Mouse (Mus musculus) CH12.LX (cell line): Measurements from ENCODE around the gene Prss27. TPM values are rescaled to one million over a fixed set of nuclear protein-coding genes. Genes with fewer than 3 reads are reported as not detected.

ENCODE experiments used
- DNase-seq: peaks from one replicate; pipeline ENCODE4 v3.0.0-alpha.2; 2013; ENCODE audit errors: extremely low read depth
- H3K27ac ChIP-seq: 2 replicates; pipeline ENCODE4 v1.5.1; 2012; ENCODE audit warnings: low read depth, mild to moderate bottlenecking, control low read depth, moderate library complexity; ENCODE audit not compliant: insufficient read depth
- H3K27me3 ChIP-seq: replicated peaks from 2 replicates; pipeline ENCODE3; 2012; ENCODE audit warnings: inconsistent platforms
- H3K36me3 ChIP-seq, 2 experiments: replicated peaks in 1 of 2; 2 replicates each; pipeline versions ENCODE3 to v1.6.1; 2012; ENCODE audit warnings: inconsistent platforms in 1 of 2, low read length in 1 of 2, mild to moderate bottlenecking in 1 of 2, mixed read lengths in 1 of 2, moderate library complexity in 1 of 2; ENCODE audit not compliant: control insufficient read depth in 1 of 2, insufficient read depth in 1 of 2
- H3K4me1 ChIP-seq, 2 experiments: 2 replicates each; pipeline ENCODE4 v1.6.1; 2012; ENCODE audit warnings: inconsistent platforms in 1 of 2, moderate library complexity in 1 of 2; ENCODE audit not compliant: insufficient read depth in 2 of 2, control insufficient read depth in 1 of 2
- H3K4me2 ChIP-seq: 2 replicates; pipeline ENCODE4 v1.6.1; 2012; ENCODE audit warnings: low read depth, mild to moderate bottlenecking, control low read depth; ENCODE audit not compliant: poor library complexity, insufficient read depth, severe bottlenecking
- H3K4me3 ChIP-seq, 3 experiments: fragments of 150-350 bp in 1 of 3; sonication (generic) in 1 of 3; replicated peaks in 1 of 3; 2 replicates each; pipeline versions ENCODE3 to v1.5.1; 2011 to 2012; ENCODE audit warnings: low read depth in 2 of 3, low read length in 2 of 3, mild to moderate bottlenecking in 2 of 3, moderate library complexity in 2 of 3, control low read depth in 1 of 3, improper control_type of control experiment in 1 of 3, inconsistent platforms in 1 of 3, mixed read lengths in 1 of 3; ENCODE audit not compliant: poor library complexity in 1 of 3
- H3K79me2 ChIP-seq: replicated peaks from 2 replicates; pipeline ENCODE4 v1.6.1; 2012; ENCODE audit warnings: mild to moderate bottlenecking, moderate library complexity; ENCODE audit not compliant: control insufficient read depth, poor library complexity, insufficient read depth, severe bottlenecking; ENCODE audit errors: extremely low read depth
- H3K9ac ChIP-seq: 2 replicates; pipeline ENCODE4 v1.6.1; 2012; ENCODE audit warnings: low read depth, mild to moderate bottlenecking, control low read depth, moderate library complexity; ENCODE audit not compliant: insufficient read depth
- H3K9me3 ChIP-seq: replicated peaks from 2 replicates; pipeline ENCODE3; 2012; ENCODE audit warnings: low read length, inconsistent platforms, mixed read lengths
- BHLHE40 ChIP-seq: IDR thresholded peaks from 2 replicates; pipeline ENCODE4 v1.6.1; 2011; ENCODE audit warnings: mild to moderate bottlenecking, low read depth, low read length, improper control_type of control experiment
- CHD1 ChIP-seq: IDR thresholded peaks from 2 replicates; pipeline ENCODE4 v1.6.1; 2012; ENCODE audit warnings: low read depth, low read length, improper control_type of control experiment, inconsistent platforms
- CTCF ChIP-seq, 2 experiments: IDR thresholded peaks in 1 of 2; conservative IDR thresholded peaks in 1 of 2; 2 replicates each; pipeline ENCODE4 v1.5.1; 2011 to 2012; ENCODE audit warnings: low read depth in 2 of 2, low read length in 2 of 2, improper control_type of control experiment in 1 of 2, inconsistent platforms in 1 of 2, mild to moderate bottlenecking in 1 of 2, moderate library complexity in 1 of 2
- ELF1 ChIP-seq: IDR thresholded peaks from 2 replicates; pipeline ENCODE4 v1.6.1; 2014; ENCODE audit warnings: low read depth, mild to moderate bottlenecking, inconsistent platforms, low read length, improper control_type of control experiment
- EP300 ChIP-seq: IDR thresholded peaks from 2 replicates; pipeline ENCODE4 v1.6.1; 2011; ENCODE audit warnings: low read length, improper control_type of control experiment
- ETS1 ChIP-seq: conservative IDR thresholded peaks from 2 replicates; pipeline ENCODE4 v1.6.1; 2012; ENCODE audit warnings: low read depth, mild to moderate bottlenecking, inconsistent platforms, low read length, improper control_type of control experiment, moderate library complexity
- GABPA ChIP-seq: IDR thresholded peaks from 2 replicates; pipeline ENCODE4 v1.6.1; 2012; ENCODE audit warnings: low read depth, low read length, improper control_type of control experiment, inconsistent platforms; ENCODE audit not compliant: insufficient replicate concordance
- HCFC1 ChIP-seq: IDR thresholded peaks from 2 replicates; pipeline ENCODE4 v1.6.1; 2012; ENCODE audit warnings: low read depth, mild to moderate bottlenecking, inconsistent platforms, low read length, improper control_type of control experiment
- IRF4 ChIP-seq: IDR thresholded peaks from 2 replicates; pipeline ENCODE4 v1.6.1; 2014; ENCODE audit warnings: low read depth, mild to moderate bottlenecking, inconsistent platforms, low read length, improper control_type of control experiment
- JUND ChIP-seq: conservative IDR thresholded peaks from 2 replicates; pipeline ENCODE4 v1.6.1; 2011; ENCODE audit warnings: low read depth, low read length, improper control_type of control experiment
- KAT2A ChIP-seq: IDR thresholded peaks from 2 replicates; pipeline ENCODE4 v1.6.1; 2012; ENCODE audit warnings: low read length, improper control_type of control experiment, inconsistent platforms; ENCODE audit not compliant: insufficient replicate concordance
- MAFK ChIP-seq: IDR thresholded peaks from 2 replicates; pipeline ENCODE4 v1.6.1; 2011; ENCODE audit warnings: low read length, improper control_type of control experiment; ENCODE audit not compliant: insufficient replicate concordance
- MAX ChIP-seq: IDR thresholded peaks from 2 replicates; pipeline ENCODE4 v1.6.1; 2011; ENCODE audit warnings: low read length, improper control_type of control experiment
- MAZ ChIP-seq: IDR thresholded peaks from 2 replicates; pipeline ENCODE4 v1.6.1; 2012; ENCODE audit warnings: low read depth, mild to moderate bottlenecking, inconsistent platforms, low read length, improper control_type of control experiment, moderate library complexity
- MEF2A ChIP-seq: IDR thresholded peaks from 2 replicates; pipeline ENCODE4 v1.6.1; 2014; ENCODE audit warnings: low read depth, mild to moderate bottlenecking, inconsistent platforms, low read length, improper control_type of control experiment, borderline replicate concordance
- MYC ChIP-seq: IDR thresholded peaks from 2 replicates; pipeline ENCODE4 v1.6.1; 2011; ENCODE audit warnings: low read depth, mild to moderate bottlenecking, improper control_type of control experiment, low read length
- NELFE ChIP-seq: IDR thresholded peaks from 2 replicates; pipeline ENCODE4 v1.6.1; 2011; ENCODE audit warnings: low read depth, low read length, improper control_type of control experiment
- NRF1 ChIP-seq: IDR thresholded peaks from 2 replicates; pipeline ENCODE4 v1.6.1; 2014; ENCODE audit warnings: low read depth, mild to moderate bottlenecking, inconsistent platforms, low read length, improper control_type of control experiment, moderate library complexity
- PAX5 ChIP-seq: IDR thresholded peaks from 2 replicates; pipeline ENCODE4 v1.6.1; 2012; ENCODE audit warnings: low read length, inconsistent platforms, mixed read lengths
- POLR2A ChIP-seq: IDR thresholded peaks from 2 replicates; pipeline ENCODE4 v1.6.1; 2011; ENCODE audit warnings: low read depth, mild to moderate bottlenecking, improper control_type of control experiment, low read length
- POLR2AphosphoS2 ChIP-seq: IDR thresholded peaks from 2 replicates; pipeline ENCODE4 v1.6.1; 2011; ENCODE audit warnings: low read depth, low read length, improper control_type of control experiment
- RAD21 ChIP-seq: IDR thresholded peaks from 2 replicates; pipeline ENCODE4 v1.6.1; 2011; ENCODE audit warnings: low read depth, mild to moderate bottlenecking, low read length, improper control_type of control experiment, moderate library complexity
- RCOR1 ChIP-seq: conservative IDR thresholded peaks from 2 replicates; pipeline ENCODE4 v1.6.1; 2012; ENCODE audit warnings: low read depth, mild to moderate bottlenecking, inconsistent platforms, low read length, improper control_type of control experiment
- SIN3A ChIP-seq: IDR thresholded peaks from 2 replicates; pipeline ENCODE4 v1.6.1; 2012; ENCODE audit warnings: low read length, improper control_type of control experiment, inconsistent platforms
- SMC3 ChIP-seq: IDR thresholded peaks from 2 replicates; pipeline ENCODE4 v1.6.1; 2011; ENCODE audit warnings: low read depth, low read length, improper control_type of control experiment
- TCF12 ChIP-seq: IDR thresholded peaks from 2 replicates; pipeline ENCODE4 v1.6.1; 2014; ENCODE audit warnings: low read depth, mild to moderate bottlenecking, inconsistent platforms, low read length, improper control_type of control experiment
- UBTF ChIP-seq: IDR thresholded peaks from 2 replicates; pipeline ENCODE4 v1.6.1; 2012; ENCODE audit warnings: low read depth, mild to moderate bottlenecking, inconsistent platforms, low read length, improper control_type of control experiment, moderate library complexity
- USF1 ChIP-seq: IDR thresholded peaks from 2 replicates; pipeline ENCODE4 v1.6.1; 2014; ENCODE audit warnings: low read depth, mild to moderate bottlenecking, inconsistent platforms, low read length, improper control_type of control experiment
- USF2 ChIP-seq: conservative IDR thresholded peaks from 2 replicates; pipeline ENCODE4 v1.6.1; 2011; ENCODE audit warnings: low read depth, low read length, improper control_type of control experiment
- ZC3H11A ChIP-seq: IDR thresholded peaks from 2 replicates; pipeline ENCODE4 v1.6.1; 2012; ENCODE audit warnings: low read depth, mild to moderate bottlenecking, inconsistent platforms, low read length, improper control_type of control experiment
- ZKSCAN1 ChIP-seq: IDR thresholded peaks from 2 replicates; pipeline ENCODE4 v1.6.1; 2012; ENCODE audit warnings: low read depth, inconsistent platforms, low read length, improper control_type of control experiment, borderline replicate concordance
- ZMIZ1 ChIP-seq: IDR thresholded peaks from 2 replicates; pipeline ENCODE4 v1.6.1; 2012; ENCODE audit warnings: low read depth, mild to moderate bottlenecking, inconsistent platforms, low read length, improper control_type of control experiment
- ZNF384 ChIP-seq: IDR thresholded peaks from 2 replicates; pipeline ENCODE4 v1.6.1; 2012; ENCODE audit warnings: low read depth, low read length, improper control_type of control experiment, inconsistent platforms
- dilution Hi-C: fragments of 300-500 bp; cut with MboI; formaldehyde crosslinking; loops from 2 replicates; pipeline ENCODE4 v1.14.3; 2020; ENCODE audit warnings: low sequenced_read_pairs; ENCODE audit not compliant: extremely low pct_unique_long_range_greater_than_20kb, extremely low pct_ligation_motif_present
- in situ Hi-C: fragments of 300-500 bp; cut with MboI; formaldehyde crosslinking; loops from 3 replicates; pipeline ENCODE4 v1.14.3; 2019; ENCODE audit warnings: low sequenced_read_pairs, low pct_ligation_motif_present, low pct_unique_long_range_greater_than_20kb, mixed read lengths
- polyA plus RNA-seq: library from polyadenylated mRNA; unstranded; fragments of >175 nt; gene quantifications from 2 replicates; pipeline ENCODE4 v1.2.1, GENCODE M21; 2012; ENCODE audit warnings: low read depth; ENCODE audit not compliant: insufficient read length
- total RNA-seq, 2 experiments: library from RNA; depleted of rRNA; stranded (reverse); fragments of 300-350 nt in 1 of 2; fragments of >200 nt in 1 of 2; gene quantifications; 2 replicates each; pipeline ENCODE4 v1.2.3; 2012 to 2014

Prss27 gene
- total and polyA plus RNA-seq, 3 experiments = not detected

DNA sequence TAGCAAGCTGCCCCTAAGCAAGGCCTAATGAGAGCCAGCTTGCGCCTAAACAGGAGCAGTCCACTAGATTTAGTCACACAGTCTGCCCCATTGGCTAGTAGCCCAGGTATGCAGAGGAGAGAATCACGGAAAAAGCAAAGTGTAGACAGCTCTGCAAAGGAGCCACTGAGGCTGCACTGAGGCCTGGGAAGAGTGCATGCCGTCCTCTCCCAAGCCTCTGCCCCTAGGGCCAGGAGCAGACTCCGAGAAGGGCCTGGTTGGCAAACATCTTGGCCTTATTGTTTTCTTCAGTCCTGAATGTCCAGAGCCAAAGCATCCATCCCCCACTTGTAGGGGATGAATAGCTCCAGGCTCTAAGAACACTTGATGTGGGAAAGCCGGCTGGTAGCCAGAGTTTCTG, 30.3 kb downstream of the Prss27 start:
- Histone ChIP-seq H3K27ac (no peak overlapping the region), H3K4me2 (no peak overlapping the region)
- no peak for TF ChIP-seq TCF12
- no peak for TF ChIP-seq CHD1
- no peak for TF ChIP-seq MAX
- TF ChIP-seq USF2 = no peak
- TF ChIP-seq MAZ = no peak
- TF ChIP-seq BHLHE40 = no peak
- TF ChIP-seq POLR2A = no peak
- no peak for TF ChIP-seq ELF1
- TF ChIP-seq, all 38 proteins: peak for 0
- H3K4me1 ChIP-seq = peaks cover 17 to 55% of the 10 kb centered on the region in 2 experiments
- H3K36me3 ChIP-seq = peaks cover 5 to 55% of the 10 kb centered on the region in 2 experiments
- in situ Hi-C loops (no loop called here), dilution Hi-C loops (no loop called here)
- H3K9ac ChIP-seq = no peak overlapping the region
- DNase-seq = no peak
- no peaks in the 10 kb centered on the region for H3K9me3 ChIP-seq
- no peaks in the 10 kb centered on the region for H3K27me3 ChIP-seq
- H3K79me2 ChIP-seq = peaks cover 40% of the 10 kb centered on the region
- no peak overlapping the region for H3K4me3 ChIP-seq

DNA sequence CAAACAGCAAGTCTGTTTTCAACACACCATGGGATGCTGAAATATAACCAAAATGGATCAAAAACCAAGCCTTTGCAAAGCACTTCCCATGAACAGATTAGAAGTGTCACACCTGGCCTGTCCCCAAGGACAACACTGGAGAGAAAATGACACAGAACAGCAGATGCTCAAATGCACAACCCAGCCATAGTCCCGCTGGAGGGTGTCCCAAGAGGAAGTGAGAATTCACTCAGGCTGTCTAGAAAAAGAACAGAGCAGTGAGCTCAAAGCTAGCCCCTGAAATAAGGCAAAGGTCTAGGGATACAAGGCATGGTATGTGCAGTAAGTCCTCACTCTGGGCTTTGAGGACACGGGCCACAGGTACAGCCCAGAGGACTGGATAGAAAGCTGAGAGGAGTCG, 31.6 kb downstream of the Prss27 start:
- H3K4me3 ChIP-seq = no peak overlapping the region
- dilution Hi-C loops = no loop called here
- DNase-seq = peak; percentile 77
- TF ChIP-seq POLR2A (no peak), CTCF (conservative IDR thresholded peaks at IDR 0.05 in 1 of 2, IDR thresholded peaks at IDR 0.05 in 1 of 2; ENCODE audit: low read depth in 2 of 2, low read length in 2 of 2) (no peak), GABPA (no peak), IRF4 (peak; percentile 86), POLR2AphosphoS2 (no peak), EP300 (peak; percentile 89), SMC3 (no peak), ZC3H11A (no peak), UBTF (no peak), ZMIZ1 (no peak), RCOR1 (0 out of 2 replicates have a peak, but pooled peaks have one; percentile 40), TCF12 (peak; percentile 56; the same call in 1 of the 2 replicates), ZKSCAN1 (no peak), NELFE (no peak), ZNF384 (no peak), PAX5 (no peak), HCFC1 (no peak), CHD1 (no peak), MAZ (no peak), JUND (0 out of 2 replicates have a peak, but pooled peaks have one; percentile 21), RAD21 (no peak), MYC (no peak), MAFK (no peak), MEF2A (no peak), USF1 (no peak), NRF1 (no peak), SIN3A (peak; percentile 54; the same call in 1 of the 2 replicates), KAT2A (0 out of 2 replicates have a peak, but pooled peaks have one; percentile 46), ETS1 (0 out of 2 replicates have a peak, but pooled peaks have one; percentile 27), MAX (no peak)

More for the DNA sequence above, 31.6 kb downstream of the Prss27 start:
- Histone ChIP-seq H3K9ac (no peak overlapping the region), H3K27me3 (no peaks in the 10 kb centered on the region), H3K4me2 (0 out of 2 replicates have a peak overlapping the region, but pooled peaks have one; percentile 45), H3K4me1 (peaks cover 17 to 49% of the 10 kb centered on the region in 2 experiments), H3K79me2 (peaks cover 40% of the 10 kb centered on the region), H3K36me3 (peaks cover 5 to 45% of the 10 kb centered on the region in 2 experiments), H3K27ac (0 out of 2 replicates have a peak overlapping the region, but pooled peaks have one; percentile 2), H3K9me3 (no peaks in the 10 kb centered on the region)
- in situ Hi-C loops = no loop called here
